Mouse (Mus musculus) midbrain, postnatal 0 days (tissue): ENCODE data around the gene Uggt1. TPM values are rescaled to one million over a fixed set of nuclear protein-coding genes. Genes with fewer than 3 reads are reported as not detected.

Experiments used
- ATAC-seq: fragments of 200-750 bp; cut with Nextera tagmentation; 2 replicates; pipeline ENCODE4 v1.8.0; 2017; ENCODE audit warnings: moderate number of reproducible peaks, mild to moderate bottlenecking, moderate TSS enrichment, moderate library complexity; ENCODE audit not compliant: low FRiP score
- DNase-seq: peaks from one replicate; pipeline ENCODE4 v3.0.0-alpha.2; 2015; ENCODE audit warnings: low spot score
- H3K27ac ChIP-seq: fragments of 300-500 bp; sonication (generic); 2 replicates; pipeline ENCODE4 v1.5.1; 2014; ENCODE audit warnings: low read depth, mild to moderate bottlenecking, low read length, mixed read lengths
- H3K27me3 ChIP-seq: fragments of 300-500 bp; sonication (generic); 2 replicates; pipeline ENCODE4 v1.6.1; 2014; ENCODE audit warnings: low read length, control low read depth, mixed read lengths; ENCODE audit not compliant: insufficient read depth
- H3K36me3 ChIP-seq: fragments of 300-500 bp; sonication (generic); 2 replicates; pipeline ENCODE4 v1.6.1; 2014; ENCODE audit warnings: low read length, control low read depth, mixed read lengths; ENCODE audit not compliant: insufficient read depth
- H3K4me1 ChIP-seq: fragments of 300-500 bp; sonication (generic); 2 replicates; pipeline ENCODE4 v1.6.1; 2014; ENCODE audit warnings: mild to moderate bottlenecking, control low read depth, antibody characterized with exemption, low read length, mixed read lengths; ENCODE audit not compliant: insufficient read depth
- H3K4me2 ChIP-seq: fragments of 300-500 bp; sonication (generic); 2 replicates; pipeline ENCODE4 v1.6.1; 2014; ENCODE audit warnings: low read depth, mild to moderate bottlenecking, low read length, mixed read lengths; ENCODE audit not compliant: poor library complexity, severe bottlenecking
- H3K4me3 ChIP-seq: fragments of 300-500 bp; sonication (generic); 2 replicates; pipeline ENCODE4 v1.5.1; 2014; ENCODE audit warnings: low read depth, mild to moderate bottlenecking, low read length, moderate library complexity
- H3K9ac ChIP-seq: fragments of 300-500 bp; sonication (generic); replicated peaks from 2 replicates; pipeline ENCODE4 v1.6.1; 2014; ENCODE audit warnings: mild to moderate bottlenecking, low read length, moderate library complexity, mixed read lengths; ENCODE audit not compliant: poor library complexity, severe bottlenecking
- H3K9me3 ChIP-seq: fragments of 300-500 bp; sonication (generic); 2 replicates; pipeline ENCODE4 v1.6.1; 2016; ENCODE audit warnings: low read length, control low read depth
- CTCF ChIP-seq: IDR thresholded peaks from 2 replicates; pipeline ENCODE4 v1.5.1; 2016; ENCODE audit warnings: antibody characterized with exemption, mild to moderate bottlenecking
- whole genome bisulfite sequencing: fragments of 180-500 bp; shearing (Covaris S2); extraction: QIAGEN DNeasy Blood & Tissue Kit; methylation state at CpG from one replicate; pipeline ENCODE4 v1.1.7; 2014; 5-methylcytosine and 5-hydroxymethylcytosine counted together
- polyA plus RNA-seq: library from polyadenylated mRNA; unstranded; fragments of >200 nt; fragmentation: Nextera tagmentation; extraction: Ambion mirVana; gene quantifications from 2 replicates; pipeline ENCODE4 v1.2.1, GENCODE M21; 2015
- total RNA-seq: library from RNA; depleted of rRNA; stranded (reverse); fragments of >200 nt; gene quantifications from 2 replicates; pipeline ENCODE4 v1.2.3, GENCODE M21; 2014

Gene Uggt1
- total and polyA plus RNA-seq, 2 experiments from 2014 or later: 23.8 to 50.6 TPM

- Histone ChIP-seq H3K9ac (no peak overlapping the region), H3K27me3 (no peaks in the 10 kb centered on the region), H3K9me3 (no peaks in the 10 kb centered on the region), H3K36me3 (peaks cover 47% of the 10 kb centered on the region), H3K4me2 (no peak overlapping the region), H3K27ac (no peak overlapping the region), H3K4me3 (no peak overlapping the region), H3K4me1 (no peaks in the 10 kb centered on the region)
- TF ChIP-seq CTCF: no peak
- ATAC-seq (no peak), DNase-seq (no peak)
- WGBS: 91% methylated on average over 5 of the region's 5 CpGs
Observed at GRCm38 (mm10) chr1:36180038-36180437, 64.5 kb downstream of the Uggt1 start.

DNA sequence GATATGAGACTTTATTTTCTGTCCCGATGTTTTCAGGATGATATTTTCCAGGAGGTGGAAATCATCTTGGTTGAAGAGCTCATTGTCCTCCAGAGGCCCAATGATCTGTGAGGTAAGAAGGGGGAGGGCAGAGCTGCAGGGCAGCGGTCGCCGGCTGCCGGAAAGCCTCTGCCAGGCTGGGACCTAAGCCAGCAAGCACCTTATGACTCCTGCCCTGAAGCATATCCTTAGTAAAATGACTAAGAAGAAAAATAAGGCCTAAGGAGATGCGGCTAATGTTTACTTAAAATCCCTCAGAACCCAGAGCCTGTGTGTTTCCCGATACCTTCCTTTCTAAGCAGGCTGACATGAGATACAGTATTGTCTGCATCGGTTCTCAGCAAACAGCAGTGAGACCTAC lies 71.1 kb downstream of the Uggt1 start:
- no peak for ATAC-seq
- H3K27ac ChIP-seq: no peak overlapping the region
- peaks cover 64% of the 10 kb centered on the region for H3K36me3 ChIP-seq
- no peak overlapping the region for H3K9ac ChIP-seq
- no peak overlapping the region for H3K4me3 ChIP-seq
- no peaks in the 10 kb centered on the region for H3K9me3 ChIP-seq
- no peak overlapping the region for H3K4me2 ChIP-seq
- no peaks in the 10 kb centered on the region for H3K4me1 ChIP-seq
- no peaks in the 10 kb centered on the region for H3K27me3 ChIP-seq
- no peak for DNase-seq
- no peak for TF ChIP-seq CTCF
- WGBS: 82% methylated on average over 8 of the region's 8 CpGs

- no peak for DNase-seq
- Histone ChIP-seq H3K9me3 (no peaks in the 10 kb centered on the region), H3K27me3 (no peaks in the 10 kb centered on the region), H3K4me2 (no peak overlapping the region), H3K4me3 (no peak overlapping the region), H3K36me3 (peaks cover 63% of the 10 kb centered on the region), H3K9ac (no peak overlapping the region), H3K27ac (no peak overlapping the region), H3K4me1 (no peaks in the 10 kb centered on the region)
- WGBS: 95% methylated on average over 6 of the region's 6 CpGs
- no peak for ATAC-seq
- TF ChIP-seq CTCF: no peak
Observed at GRCm38 (mm10) chr1:36172941-36173340, 71.6 kb downstream of the Uggt1 start.

GRCm38 (mm10) chr1:36162687-36163086 lies 81.8 kb downstream of the Uggt1 start:
- Histone ChIP-seq H3K27ac (no peak overlapping the region), H3K9me3 (no peaks in the 10 kb centered on the region), H3K4me2 (no peak overlapping the region), H3K4me3 (no peak overlapping the region), H3K4me1 (no peaks in the 10 kb centered on the region), H3K27me3 (no peaks in the 10 kb centered on the region), H3K9ac (no peak overlapping the region), H3K36me3 (peaks cover 57% of the 10 kb centered on the region)
- no peak for TF ChIP-seq CTCF
- WGBS: 83% methylated on average over 8 of the region's 8 CpGs
- DNase-seq (no peak), ATAC-seq (no peak)

- no peak for TF ChIP-seq CTCF
- no peaks in the 10 kb centered on the region for H3K27me3 ChIP-seq
- DNase-seq (no peak), ATAC-seq (no peak)
- no peak overlapping the region for H3K27ac ChIP-seq
- no peaks in the 10 kb centered on the region for H3K9me3 ChIP-seq
- H3K36me3 ChIP-seq: peaks cover 65% of the 10 kb centered on the region
- WGBS: 96% methylated on average over 9 of the region's 9 CpGs
- H3K4me3 ChIP-seq: no peak overlapping the region
- no peaks in the 10 kb centered on the region for H3K4me1 ChIP-seq
- H3K9ac ChIP-seq: no peak overlapping the region
- H3K4me2 ChIP-seq: no peak overlapping the region
Observed at GRCm38 (mm10) chr1:36161208-36161607, 83.3 kb downstream of the Uggt1 start.

GRCm38 (mm10) chr1:36160246-36160645 lies 84.3 kb downstream of the Uggt1 start:
- H3K36me3 ChIP-seq: peaks cover 67% of the 10 kb centered on the region

More at GRCm38 (mm10) chr1:36160246-36160645, 84.3 kb downstream of the Uggt1 start:
- no peak for DNase-seq
- ATAC-seq: no peak
- TF ChIP-seq CTCF: no peak
- no peaks in the 10 kb centered on the region for H3K4me1 ChIP-seq
- H3K9ac ChIP-seq: no peak overlapping the region
- WGBS: 90% methylated on average over 8 of the region's 8 CpGs
- no peak overlapping the region for H3K4me3 ChIP-seq
- no peak overlapping the region for H3K27ac ChIP-seq
- no peak overlapping the region for H3K4me2 ChIP-seq
- H3K9me3 ChIP-seq: no peaks in the 10 kb centered on the region
- no peaks in the 10 kb centered on the region for H3K27me3 ChIP-seq
